Mouse (Mus musculus): ENCODE results near the gene Csnk2a1. TPM values are rescaled to one million over a fixed set of nuclear protein-coding genes. Genes with fewer than 3 reads are reported as not detected.
A peak's percentile ranks its signal among the peaks of the same experiment; 100 is the strongest.

Gene Csnk2a1
- polyA plus RNA-seq, 1 experiment from 2014 or later: 133 TPM

- Histone ChIP-seq H3K9ac (replicated peaks; ENCODE audit: low read depth, low read length) (no peak overlapping the region), H3K27me3 (ENCODE audit: control insufficient read depth, insufficient read depth, low read length) (no peaks in the 10 kb centered on the region), H3K4me2 (replicated peaks; ENCODE audit: low read depth, low read length) (no peak overlapping the region), H3K9me3 (ENCODE audit: control insufficient read depth, low read depth, low read length) (no peaks in the 10 kb centered on the region), H3K36me3 (ENCODE audit: control insufficient read depth, insufficient read depth, low read length) (peaks cover 49% of the 10 kb centered on the region), H3K4me1 (ENCODE audit: control insufficient read depth, insufficient read depth, low read length) (no peaks in the 10 kb centered on the region), H3K27ac (ENCODE audit: low read length) (no peak overlapping the region), H3K4me3 (ENCODE audit: low read depth, low read length) (no peak overlapping the region)
- no peak for ATAC-seq (ENCODE audit: insufficient number of reproducible peaks, insufficient read depth, low FRiP score, low read depth)
- WGBS: 79% methylated on average over 5 of the region's 5 CpGs
Measured at GRCm38 (mm10) chr2:152321558-152321957, 94.9 kb downstream of the Csnk2a1 start.

DNA sequence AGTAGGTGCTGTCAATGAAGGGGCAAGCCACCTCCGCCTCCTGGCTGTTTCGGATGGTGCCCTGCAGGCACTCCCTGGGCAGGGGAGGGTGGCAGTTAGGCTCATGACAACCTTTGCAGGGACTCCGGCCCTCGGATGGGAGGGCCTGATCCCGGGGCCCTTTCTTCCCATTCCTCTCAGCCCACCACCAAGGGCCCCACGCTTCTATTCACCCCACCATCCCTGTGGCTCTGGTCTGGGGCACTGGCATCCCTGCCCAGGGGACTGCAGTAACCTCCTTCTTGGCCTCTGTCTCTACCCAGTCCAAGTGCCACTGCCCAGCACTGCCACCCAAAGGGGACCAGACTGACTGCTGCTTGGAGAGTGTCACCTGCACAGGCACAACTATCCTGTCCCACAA lies 95.6 kb downstream of the Csnk2a1 start:
- H3K4me3 ChIP-seq (ENCODE audit: low read depth, low read length): no peak overlapping the region
- H3K9me3 ChIP-seq (ENCODE audit: control insufficient read depth, low read depth, low read length): no peaks in the 10 kb centered on the region
- H3K27me3 ChIP-seq (ENCODE audit: control insufficient read depth, insufficient read depth, low read length): no peaks in the 10 kb centered on the region
- ATAC-seq (ENCODE audit: insufficient number of reproducible peaks, insufficient read depth, low FRiP score, low read depth): no peak
- H3K27ac ChIP-seq (ENCODE audit: low read length): no peak overlapping the region
- H3K9ac ChIP-seq (replicated peaks; ENCODE audit: low read depth, low read length): no peak overlapping the region
- no peak overlapping the region for H3K4me2 ChIP-seq (replicated peaks; ENCODE audit: low read depth, low read length)
- no peaks in the 10 kb centered on the region for H3K4me1 ChIP-seq (ENCODE audit: control insufficient read depth, insufficient read depth, low read length)
- H3K36me3 ChIP-seq (ENCODE audit: control insufficient read depth, insufficient read depth, low read length): peaks cover 54% of the 10 kb centered on the region
- 91% methylated on average over 6 of the region's 6 CpGs for WGBS

GRCm38 (mm10) chr2:152323971-152324370 lies 97.3 kb downstream of the Csnk2a1 start:
- 95% methylated on average over 14 of the region's 14 CpGs for WGBS
- ATAC-seq (ENCODE audit: insufficient number of reproducible peaks, insufficient read depth, low FRiP score, low read depth): no peak
- H3K9me3 ChIP-seq (ENCODE audit: control insufficient read depth, low read depth, low read length): no peaks in the 10 kb centered on the region
- no peak overlapping the region for H3K4me3 ChIP-seq (ENCODE audit: low read depth, low read length)
- no peaks in the 10 kb centered on the region for H3K27me3 ChIP-seq (ENCODE audit: control insufficient read depth, insufficient read depth, low read length)
- no peak overlapping the region for H3K9ac ChIP-seq (replicated peaks; ENCODE audit: low read depth, low read length)
- H3K4me1 ChIP-seq (ENCODE audit: control insufficient read depth, insufficient read depth, low read length): no peaks in the 10 kb centered on the region
- no peak overlapping the region for H3K27ac ChIP-seq (ENCODE audit: low read length)
- no peak overlapping the region for H3K4me2 ChIP-seq (replicated peaks; ENCODE audit: low read depth, low read length)
- H3K36me3 ChIP-seq (ENCODE audit: control insufficient read depth, insufficient read depth, low read length): peaks cover 51% of the 10 kb centered on the region

- WGBS: 85% methylated on average over 3 of the region's 3 CpGs
Measured at GRCm38 (mm10) chr2:152324842-152325241, 98.2 kb downstream of the Csnk2a1 start.

DNA sequence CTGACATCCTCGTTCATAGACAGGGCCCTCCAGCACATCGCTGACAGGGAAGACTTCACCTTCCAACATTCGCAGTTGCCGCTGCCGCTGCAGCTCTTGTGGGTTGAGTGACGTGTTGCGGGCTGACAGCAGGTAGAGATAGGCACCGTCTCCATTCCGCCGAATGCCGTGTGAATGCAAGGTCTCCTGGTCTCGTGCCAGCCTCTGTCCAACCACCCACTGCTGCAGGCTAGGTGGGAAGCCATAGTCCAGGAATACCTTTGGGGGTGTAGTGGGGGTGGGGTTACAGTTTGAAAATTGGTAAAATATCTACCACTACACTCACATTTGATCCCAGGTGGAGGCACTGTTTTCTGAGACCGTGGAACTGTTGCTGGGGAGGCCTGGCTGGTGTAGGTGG lies 99.5 kb downstream of the Csnk2a1 start:
- H3K9ac ChIP-seq (replicated peaks; ENCODE audit: low read depth, low read length): no peak overlapping the region
- no peak for ATAC-seq (ENCODE audit: insufficient number of reproducible peaks, insufficient read depth, low FRiP score, low read depth)
- H3K9me3 ChIP-seq (ENCODE audit: control insufficient read depth, low read depth, low read length): no peaks in the 10 kb centered on the region
- H3K4me3 ChIP-seq (ENCODE audit: low read depth, low read length): no peak overlapping the region
- H3K27ac ChIP-seq (ENCODE audit: low read length): no peak overlapping the region
- no peak overlapping the region for H3K4me2 ChIP-seq (replicated peaks; ENCODE audit: low read depth, low read length)
- H3K36me3 ChIP-seq (ENCODE audit: control insufficient read depth, insufficient read depth, low read length): peaks cover 55% of the 10 kb centered on the region
- 93% methylated on average over 13 of the region's 13 CpGs for WGBS
- peaks cover 7% of the 10 kb centered on the region; the same call in 1 of the 2 replicates for H3K4me1 ChIP-seq (ENCODE audit: control insufficient read depth, insufficient read depth, low read length)
- no peaks in the 10 kb centered on the region for H3K27me3 ChIP-seq (ENCODE audit: control insufficient read depth, insufficient read depth, low read length)

More at GRCm38 (mm10) chr2:152324842-152325241, 98.2 kb downstream of the Csnk2a1 start:
- H3K4me3 ChIP-seq (ENCODE audit: low read depth, low read length): no peak overlapping the region
- H3K27ac ChIP-seq (ENCODE audit: low read length): no peak overlapping the region
- no peak overlapping the region for H3K9ac ChIP-seq (replicated peaks; ENCODE audit: low read depth, low read length)
- no peaks in the 10 kb centered on the region for H3K9me3 ChIP-seq (ENCODE audit: control insufficient read depth, low read depth, low read length)
- no peaks in the 10 kb centered on the region for H3K27me3 ChIP-seq (ENCODE audit: control insufficient read depth, insufficient read depth, low read length)
- peaks cover 52% of the 10 kb centered on the region for H3K36me3 ChIP-seq (ENCODE audit: control insufficient read depth, insufficient read depth, low read length)
- ATAC-seq (ENCODE audit: insufficient number of reproducible peaks, insufficient read depth, low FRiP score, low read depth): no peak
- no peak overlapping the region for H3K4me2 ChIP-seq (replicated peaks; ENCODE audit: low read depth, low read length)
- H3K4me1 ChIP-seq (ENCODE audit: control insufficient read depth, insufficient read depth, low read length): no peaks in the 10 kb centered on the region

- H3K4me3 ChIP-seq (ENCODE audit: low read depth, low read length): no peak overlapping the region
- 84% methylated on average over 8 of the region's 8 CpGs for WGBS
- H3K4me2 ChIP-seq (replicated peaks; ENCODE audit: low read depth, low read length): no peak overlapping the region
- no peaks in the 10 kb centered on the region for H3K27me3 ChIP-seq (ENCODE audit: control insufficient read depth, insufficient read depth, low read length)
- peaks cover 11% of the 10 kb centered on the region; the same call in 1 of the 2 replicates for H3K4me1 ChIP-seq (ENCODE audit: control insufficient read depth, insufficient read depth, low read length)
- no peak overlapping the region for H3K27ac ChIP-seq (ENCODE audit: low read length)
- H3K36me3 ChIP-seq (ENCODE audit: control insufficient read depth, insufficient read depth, low read length): peaks cover 55% of the 10 kb centered on the region
- H3K9ac ChIP-seq (replicated peaks; ENCODE audit: low read depth, low read length): no peak overlapping the region
- no peaks in the 10 kb centered on the region for H3K9me3 ChIP-seq (ENCODE audit: control insufficient read depth, low read depth, low read length)
- no peak for ATAC-seq (ENCODE audit: insufficient number of reproducible peaks, insufficient read depth, low FRiP score, low read depth)
Measured at GRCm38 (mm10) chr2:152326654-152327053, 100.0 kb downstream of the Csnk2a1 start.

DNA sequence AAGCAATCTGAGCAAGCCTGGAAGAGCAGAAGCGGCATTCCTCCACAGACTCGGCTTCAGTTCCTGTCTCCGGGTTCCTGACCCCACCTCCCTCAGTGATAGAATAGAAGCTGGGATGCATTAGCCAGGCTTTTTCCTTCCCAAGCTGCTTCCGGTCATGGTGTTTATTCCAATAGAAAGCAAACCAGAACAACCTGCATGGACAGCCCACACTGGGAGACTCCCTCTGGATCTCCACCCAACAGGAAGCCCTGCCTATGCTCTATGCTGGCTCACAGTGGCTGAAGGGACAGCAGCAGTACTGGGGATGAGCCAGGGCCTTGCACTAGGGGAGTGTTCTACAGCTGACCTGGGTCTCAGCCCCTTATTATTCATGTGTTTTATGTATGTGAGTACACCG lies 101.3 kb downstream of the Csnk2a1 start:
- Histone ChIP-seq H3K27me3 (ENCODE audit: control insufficient read depth, insufficient read depth, low read length) (no peaks in the 10 kb centered on the region), H3K4me2 (replicated peaks; ENCODE audit: low read depth, low read length) (no peak overlapping the region), H3K4me1 (ENCODE audit: control insufficient read depth, insufficient read depth, low read length) (peaks cover 11% of the 10 kb centered on the region; the same call in 1 of the 2 replicates), H3K9ac (replicated peaks; ENCODE audit: low read depth, low read length) (no peak overlapping the region), H3K4me3 (ENCODE audit: low read depth, low read length) (no peak overlapping the region), H3K9me3 (ENCODE audit: control insufficient read depth, low read depth, low read length) (no peaks in the 10 kb centered on the region), H3K36me3 (ENCODE audit: control insufficient read depth, insufficient read depth, low read length) (peaks cover 44% of the 10 kb centered on the region), H3K27ac (ENCODE audit: low read length) (no peak overlapping the region)
- no peak for ATAC-seq (ENCODE audit: insufficient number of reproducible peaks, insufficient read depth, low FRiP score, low read depth)
- 78% methylated on average over 5 of the region's 5 CpGs for whole genome bisulfite sequencing

DNA sequence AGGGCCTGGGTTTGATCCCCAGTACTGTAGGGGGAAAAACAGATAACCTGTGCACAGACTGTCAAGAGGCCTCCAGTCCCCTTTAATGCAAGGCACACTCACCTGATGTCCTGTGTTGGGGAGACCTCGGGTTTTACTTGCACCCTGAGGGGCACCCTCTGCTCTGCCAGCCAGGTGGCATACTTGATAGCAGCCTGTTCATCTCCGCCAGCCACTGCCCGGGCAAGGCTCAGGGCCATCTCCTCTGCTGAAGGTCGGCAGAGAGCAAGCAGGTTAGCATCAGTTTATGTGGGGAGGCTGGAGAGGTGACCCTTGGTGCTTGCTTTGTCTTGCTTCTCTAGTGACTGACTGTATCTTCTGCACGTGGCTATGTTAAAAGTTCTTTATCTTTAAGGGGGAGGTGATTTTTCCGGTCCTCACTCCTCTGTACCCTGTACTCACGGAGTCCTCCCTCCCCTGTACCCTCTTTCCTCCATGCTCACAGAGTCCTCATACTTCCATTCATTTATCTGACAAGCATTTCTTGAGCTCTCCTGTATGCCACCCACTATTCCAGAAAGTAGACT lies 104.3 kb downstream of the Csnk2a1 start:
- Histone ChIP-seq H3K9me3 (ENCODE audit: control insufficient read depth, low read depth, low read length) (no peaks in the 10 kb centered on the region), H3K36me3 (ENCODE audit: control insufficient read depth, insufficient read depth, low read length) (peaks cover 24% of the 10 kb centered on the region), H3K4me2 (replicated peaks; ENCODE audit: low read depth, low read length) (peak overlapping the region; percentile 93), H3K4me3 (ENCODE audit: low read depth, low read length) (peak overlapping the region; percentile 69), H3K9ac (replicated peaks; ENCODE audit: low read depth, low read length) (no peak overlapping the region), H3K27me3 (ENCODE audit: control insufficient read depth, insufficient read depth, low read length) (no peaks in the 10 kb centered on the region), H3K27ac (ENCODE audit: low read length) (no peak overlapping the region), H3K4me1 (ENCODE audit: control insufficient read depth, insufficient read depth, low read length) (peaks cover 11% of the 10 kb centered on the region; the same call in 1 of the 2 replicates)
- WGBS: 65% methylated on average over 7 of the region's 7 CpGs
- ATAC-seq (ENCODE audit: insufficient number of reproducible peaks, insufficient read depth, low FRiP score, low read depth): no peak
